Mouse (Mus musculus) midbrain, embryonic 11.5 days (tissue): ENCODE measurements at regions not wholly inside any gene's neighbourhood (a gene's known extent, or its start where the extent isn't known, plus 50 kb on each side); places are given as distances from the start of the nearest gene placed in this dataset.

Source experiments
- ATAC-seq: fragments of 200-750 bp; cut with Nextera tagmentation; 2 replicates; pipeline ENCODE4 v1.8.0; 2017; ENCODE audit warnings: moderate TSS enrichment, moderate library complexity; ENCODE audit not compliant: low FRiP score
- DNase-seq: peaks from one replicate; pipeline ENCODE4 v3.0.0; 2015; ENCODE audit warnings: low spot score; ENCODE audit errors: missing footprints
- H3K27ac ChIP-seq: fragments of 300-500 bp; sonication (generic); 2 replicates; pipeline ENCODE4 v1.5.1; 2014; ENCODE audit warnings: low read depth, low read length
- H3K27me3 ChIP-seq: fragments of 300-500 bp; sonication (generic); 2 replicates; pipeline ENCODE4 v1.6.1; 2014; ENCODE audit warnings: mild to moderate bottlenecking, low read length, moderate library complexity, mixed read lengths; ENCODE audit not compliant: control insufficient read depth, insufficient read depth
- H3K36me3 ChIP-seq: fragments of 300-500 bp; sonication (generic); 2 replicates; pipeline ENCODE4 v1.6.1; 2014; ENCODE audit warnings: mild to moderate bottlenecking, low read length, moderate library complexity, mixed read lengths; ENCODE audit not compliant: control insufficient read depth, insufficient read depth
- H3K4me1 ChIP-seq: fragments of 300-500 bp; sonication (generic); 2 replicates; pipeline ENCODE4 v1.6.1; 2014; ENCODE audit warnings: low read length; ENCODE audit not compliant: control insufficient read depth, insufficient read depth
- H3K4me2 ChIP-seq: fragments of 300-500 bp; sonication (generic); 2 replicates; pipeline ENCODE4 v1.6.1; 2014; ENCODE audit warnings: mild to moderate bottlenecking, moderate library complexity
- H3K4me3 ChIP-seq: fragments of 300-500 bp; sonication (generic); 2 replicates; pipeline ENCODE4 v1.5.1; 2014; ENCODE audit warnings: low read depth, low read length
- H3K9ac ChIP-seq: fragments of 300-500 bp; sonication (generic); 2 replicates; pipeline ENCODE4 v1.6.1; 2014; ENCODE audit warnings: low read length
- H3K9me3 ChIP-seq: fragments of 300-500 bp; sonication (generic); 2 replicates; pipeline ENCODE4 v1.6.1; 2016; ENCODE audit warnings: low read length; ENCODE audit not compliant: control insufficient read depth
- WGBS: fragments of 180-500 bp; shearing (Covaris S2); extraction: QIAGEN DNeasy Blood & Tissue Kit; methylation state at CpG from one replicate; pipeline ENCODE4 v1.1.7; 2014; 5-methylcytosine and 5-hydroxymethylcytosine counted together

DNA sequence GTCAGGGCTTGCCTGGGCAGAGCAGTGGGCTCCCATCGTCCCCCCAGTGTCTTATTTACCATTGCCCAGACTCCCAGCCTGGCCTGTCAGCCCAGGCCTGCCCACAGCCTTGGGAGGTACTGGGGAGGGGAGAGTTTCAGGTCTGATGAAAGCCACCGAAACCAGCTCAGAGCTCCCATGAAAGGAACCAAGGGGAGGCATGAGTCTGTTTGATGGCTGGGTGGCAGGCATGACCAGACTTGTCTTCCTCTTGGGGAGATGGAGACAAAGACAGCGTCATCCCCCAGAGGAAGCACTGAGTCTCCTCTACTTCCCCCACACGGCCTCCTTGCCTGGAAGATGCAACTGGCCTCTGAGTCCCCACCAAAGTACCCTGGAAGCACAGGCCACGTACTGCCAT, 196.7 kb downstream of the Opa1 start:
- WGBS = 40% methylated on average over 5 of the region's 5 CpGs
- no peak overlapping the region for H3K4me3 ChIP-seq
- 0 out of 2 replicates have a peak, but pooled peaks have one; percentile 33 for ATAC-seq
- H3K9me3 ChIP-seq = no peaks in the 10 kb centered on the region
- H3K27me3 ChIP-seq = no peaks in the 10 kb centered on the region
- H3K4me2 ChIP-seq = no peak overlapping the region
- no peak for DNase-seq
- H3K36me3 ChIP-seq = no peaks in the 10 kb centered on the region
- H3K27ac ChIP-seq = no peak overlapping the region
- no peak overlapping the region for H3K9ac ChIP-seq
- peaks cover 8% of the 10 kb centered on the region for H3K4me1 ChIP-seq

DNA sequence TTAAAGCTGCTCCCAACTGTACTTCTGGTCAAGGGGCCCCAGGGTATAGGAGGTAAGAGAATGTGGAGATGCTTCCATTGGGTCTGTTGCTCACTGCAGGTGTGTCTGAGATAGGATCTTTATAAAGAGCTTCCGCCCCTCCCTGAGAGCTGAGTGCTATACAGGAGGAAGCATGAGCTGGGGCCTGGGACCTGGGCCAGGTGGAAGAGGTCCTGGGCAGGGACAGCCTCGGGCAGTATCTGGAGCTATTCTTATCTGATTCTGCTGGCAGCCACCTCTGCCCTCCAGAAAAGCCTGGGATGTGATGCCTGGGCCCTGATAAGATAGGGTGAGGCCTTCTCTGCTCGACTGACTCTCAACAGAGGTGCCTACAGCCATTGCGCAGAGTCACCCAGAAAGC, 203.3 kb downstream of the Opa1 start:
- Histone ChIP-seq H3K36me3 (no peaks in the 10 kb centered on the region), H3K27ac (no peak overlapping the region), H3K4me2 (no peak overlapping the region), H3K4me3 (no peak overlapping the region), H3K27me3 (no peaks in the 10 kb centered on the region), H3K9me3 (no peaks in the 10 kb centered on the region; the same call in 1 of the 2 replicates), H3K9ac (no peak overlapping the region), H3K4me1 (no peaks in the 10 kb centered on the region)
- 85% methylated on average over 4 of the region's 4 CpGs for WGBS
- DNase-seq = no peak
- ATAC-seq = no peak

DNA sequence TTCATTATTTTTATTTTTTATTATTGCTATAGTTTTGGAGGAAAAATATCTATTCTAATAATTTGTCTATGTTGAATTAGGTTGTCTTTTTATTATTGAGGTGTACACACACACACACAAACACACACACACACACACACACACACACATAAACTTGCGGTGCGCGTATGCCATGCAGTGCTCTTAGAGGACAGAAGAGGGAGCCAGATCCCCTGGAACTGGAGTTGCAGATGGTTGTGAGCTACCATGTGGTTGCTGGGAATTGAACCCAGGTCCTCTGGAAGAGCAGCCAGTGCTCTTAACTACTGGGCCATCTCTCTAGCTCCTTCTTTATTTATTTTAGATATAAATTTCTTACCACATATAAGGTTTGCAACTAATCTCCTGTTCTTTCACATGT, 206.0 kb downstream of the Opa1 start:
- H3K27me3 ChIP-seq = 0 out of 2 replicates have a peak, but pooled peaks cover 2% of the 10 kb centered on the region
- WGBS = 96% methylated on average over 3 of the region's 3 CpGs
- no peaks in the 10 kb centered on the region for H3K4me1 ChIP-seq
- no peaks in the 10 kb centered on the region; the same call in 1 of the 2 replicates for H3K9me3 ChIP-seq
- DNase-seq (no peak), ATAC-seq (no peak)
- no peak overlapping the region for H3K27ac ChIP-seq
- H3K4me2 ChIP-seq = no peak overlapping the region
- H3K36me3 ChIP-seq = no peaks in the 10 kb centered on the region
- no peak overlapping the region for H3K9ac ChIP-seq
- H3K4me3 ChIP-seq = no peak overlapping the region

DNA sequence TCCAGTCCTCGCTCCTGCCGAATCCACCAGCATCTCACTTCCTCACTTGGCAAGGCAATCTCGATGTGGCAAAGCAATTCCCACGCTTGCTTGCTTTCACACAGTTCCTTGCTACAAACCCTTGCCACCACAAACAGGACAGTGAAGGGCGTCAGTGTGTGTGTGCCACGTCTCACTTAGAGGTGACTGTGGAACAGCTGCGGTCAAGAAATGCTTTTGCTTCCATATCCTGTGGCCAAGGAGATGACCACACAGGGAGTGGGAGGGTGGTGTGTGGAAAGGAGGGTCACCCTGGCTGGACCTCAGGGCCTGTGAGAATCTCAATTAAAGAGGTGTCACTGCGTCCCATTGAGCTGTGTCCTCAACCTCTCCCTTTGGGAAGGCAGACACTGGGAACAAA, 207.4 kb downstream of the Opa1 start:
- no peak overlapping the region for H3K4me3 ChIP-seq
- H3K9me3 ChIP-seq = no peaks in the 10 kb centered on the region; the same call in 1 of the 2 replicates
- DNase-seq = peak; percentile 72
- H3K9ac ChIP-seq = no peak overlapping the region
- H3K36me3 ChIP-seq = no peaks in the 10 kb centered on the region
- H3K4me1 ChIP-seq = no peaks in the 10 kb centered on the region
- H3K4me2 ChIP-seq = no peak overlapping the region
- ATAC-seq = no peak
- H3K27me3 ChIP-seq = 0 out of 2 replicates have a peak, but pooled peaks cover 2% of the 10 kb centered on the region
- WGBS = 92% methylated on average over 8 of the region's 8 CpGs
- no peak overlapping the region for H3K27ac ChIP-seq

DNA sequence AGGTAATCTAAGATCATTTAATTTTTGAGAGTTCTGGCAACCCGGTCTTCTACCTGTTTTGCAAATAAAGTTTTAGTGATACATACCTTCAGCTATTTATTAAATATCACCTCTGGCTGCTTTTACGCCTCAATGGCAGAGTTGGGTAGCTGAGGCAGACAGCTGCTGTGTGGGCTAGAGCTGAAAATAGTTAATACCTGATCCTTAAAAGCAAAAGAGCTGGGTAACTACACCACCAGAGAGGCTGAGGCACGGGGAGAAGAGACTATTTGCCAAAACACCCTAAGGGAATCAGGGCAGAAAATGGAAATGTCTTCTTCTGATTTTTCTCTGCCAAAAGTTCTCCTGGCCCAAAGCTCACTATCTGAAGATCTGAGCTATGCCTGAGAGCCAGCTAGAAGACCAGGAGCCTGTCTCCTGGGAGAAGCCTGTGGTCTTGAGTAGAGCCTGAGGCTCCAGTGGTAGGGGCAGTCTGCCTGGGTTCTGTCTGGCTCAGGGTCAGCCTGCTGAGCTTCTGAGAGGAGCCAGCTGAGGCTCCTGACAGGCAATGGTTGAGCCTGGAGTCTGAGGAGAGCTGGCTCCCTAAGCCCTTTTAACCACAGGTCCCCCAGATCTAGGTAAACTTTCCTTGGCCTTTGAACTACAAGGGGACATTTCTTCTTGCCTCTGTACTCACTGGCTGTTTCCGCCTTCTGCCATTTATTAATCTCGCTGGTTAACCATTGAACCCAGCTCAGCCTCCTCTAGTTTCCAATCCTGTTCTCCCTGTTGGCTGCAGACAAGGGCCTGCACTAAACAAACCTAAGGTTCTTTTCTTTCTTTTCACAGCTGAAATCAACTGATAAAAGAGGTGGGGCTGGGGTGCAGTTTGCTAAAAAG, 208.7 kb downstream of the Opa1 start:
- no peak overlapping the region for H3K4me2 ChIP-seq
- H3K27ac ChIP-seq = no peak overlapping the region
- no peak overlapping the region for H3K4me3 ChIP-seq
- H3K36me3 ChIP-seq = no peaks in the 10 kb centered on the region
- 0 out of 2 replicates have a peak, but pooled peaks cover 2% of the 10 kb centered on the region for H3K27me3 ChIP-seq
- ATAC-seq (no peak), DNase-seq (peak; percentile 31)
- H3K9ac ChIP-seq = no peak overlapping the region
- 84% methylated on average over 5 of the region's 5 CpGs for WGBS
- H3K9me3 ChIP-seq = no peaks in the 10 kb centered on the region; the same call in 1 of the 2 replicates
- no peaks in the 10 kb centered on the region for H3K4me1 ChIP-seq

DNA sequence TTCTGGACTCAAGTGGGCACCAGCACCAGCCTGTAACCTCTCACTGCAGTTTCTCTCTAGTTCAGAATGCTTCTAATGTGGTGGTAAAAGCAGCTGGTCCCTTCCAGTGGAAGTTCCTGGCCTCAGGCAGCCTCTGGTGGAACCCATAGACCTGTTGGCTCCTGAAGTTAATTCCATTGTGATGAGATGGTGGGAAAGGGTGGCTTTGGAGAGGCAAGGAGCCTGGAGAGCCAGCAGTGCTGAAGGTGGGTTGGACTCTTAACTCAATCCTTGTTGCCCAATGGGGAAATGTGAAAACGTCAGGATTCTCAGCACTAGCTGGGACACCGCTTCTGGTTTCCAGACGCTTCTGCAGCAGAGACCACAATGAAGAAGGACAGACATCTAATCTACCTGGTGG, 210.9 kb downstream of the Opa1 start:
- H3K9me3 ChIP-seq = no peaks in the 10 kb centered on the region; the same call in 1 of the 2 replicates
- H3K4me3 ChIP-seq = no peak overlapping the region
- WGBS = 94% methylated on average over 3 of the region's 3 CpGs
- 0 out of 2 replicates have a peak, but pooled peaks cover 2% of the 10 kb centered on the region for H3K27me3 ChIP-seq
- no peak overlapping the region for H3K27ac ChIP-seq
- no peaks in the 10 kb centered on the region for H3K4me1 ChIP-seq
- H3K36me3 ChIP-seq = no peaks in the 10 kb centered on the region
- ATAC-seq (no peak), DNase-seq (peak; percentile 28)
- H3K4me2 ChIP-seq = no peak overlapping the region
- H3K9ac ChIP-seq = no peak overlapping the region

DNA sequence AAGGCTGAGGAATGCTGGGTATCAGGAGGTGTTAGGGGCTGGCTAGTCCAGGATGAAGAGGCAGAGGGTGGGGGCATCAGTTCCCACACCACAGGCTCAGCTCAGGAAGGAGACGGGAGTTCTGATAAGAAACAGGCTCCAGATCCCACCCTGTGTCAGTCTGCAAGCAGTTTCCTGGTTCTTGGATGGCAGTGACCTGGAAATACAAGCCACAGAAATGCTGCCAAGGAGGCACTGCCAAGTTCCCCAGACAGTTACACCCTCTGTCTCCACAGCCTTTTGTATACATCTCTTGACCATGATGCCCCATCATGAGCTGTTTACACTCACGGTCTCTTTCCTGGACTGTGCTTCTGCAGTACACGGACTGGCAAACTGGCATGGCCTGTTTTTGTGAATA, 220.1 kb downstream of the Opa1 start:
- Histone ChIP-seq H3K4me2 (no peak overlapping the region), H3K27me3 (peaks cover 8% of the 10 kb centered on the region), H3K36me3 (no peaks in the 10 kb centered on the region), H3K9ac (no peak overlapping the region), H3K4me3 (no peak overlapping the region), H3K27ac (no peak overlapping the region), H3K9me3 (no peaks in the 10 kb centered on the region), H3K4me1 (peaks cover 9% of the 10 kb centered on the region)
- WGBS = 56% methylated on average over 3 of the region's 3 CpGs
- ATAC-seq (no peak), DNase-seq (no peak)

DNA sequence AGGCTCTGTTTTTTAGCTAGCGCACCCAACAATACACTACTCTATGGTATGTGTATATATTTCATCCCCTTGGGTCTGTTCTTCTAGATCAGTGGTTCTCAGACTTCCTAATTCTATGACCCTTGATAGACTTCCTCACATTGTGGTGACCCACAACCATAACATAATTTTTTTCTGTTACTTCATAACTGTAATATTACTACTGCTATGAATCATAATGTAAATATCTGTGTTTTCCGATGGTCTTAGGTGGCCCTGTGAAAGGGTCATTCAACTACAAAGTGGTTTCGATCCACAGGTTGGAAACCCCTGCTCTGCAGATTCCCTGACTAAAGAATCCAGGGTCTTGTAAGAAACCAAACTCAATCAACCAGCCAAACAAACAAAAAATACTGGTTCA, 220.8 kb downstream of the Opa1 start:
- DNase-seq (no peak), ATAC-seq (no peak)
- H3K9ac ChIP-seq = no peak overlapping the region
- H3K27ac ChIP-seq = no peak overlapping the region
- peaks cover 9% of the 10 kb centered on the region for H3K4me1 ChIP-seq
- H3K4me3 ChIP-seq = no peak overlapping the region
- H3K9me3 ChIP-seq = no peaks in the 10 kb centered on the region
- H3K27me3 ChIP-seq = peaks cover 8% of the 10 kb centered on the region
- H3K4me2 ChIP-seq = no peak overlapping the region
- WGBS = 70% methylated on average over 3 of the region's 3 CpGs
- H3K36me3 ChIP-seq = no peaks in the 10 kb centered on the region

DNA sequence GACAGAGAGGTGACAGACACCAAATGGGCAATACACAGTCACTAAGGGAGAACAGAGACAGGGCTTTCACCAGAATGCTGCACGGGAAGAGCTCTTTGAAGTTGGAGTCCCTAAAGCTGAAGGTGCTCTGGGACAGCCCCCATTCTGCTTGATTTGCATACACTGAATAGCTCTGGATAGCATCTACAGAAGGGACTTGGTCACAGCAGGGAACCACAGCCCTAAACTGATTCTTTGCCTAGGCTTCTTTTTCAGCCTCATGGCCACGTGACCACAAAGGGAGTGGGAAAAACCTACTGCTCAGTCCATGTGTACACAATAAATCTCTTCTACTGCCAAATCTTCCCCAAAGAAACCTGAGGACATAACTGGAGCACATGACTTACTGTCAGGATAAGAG, 221.3 kb downstream of the Opa1 start:
- Histone ChIP-seq H3K27ac (no peak overlapping the region), H3K4me1 (peaks cover 9% of the 10 kb centered on the region), H3K4me2 (no peak overlapping the region), H3K36me3 (no peaks in the 10 kb centered on the region), H3K9ac (no peak overlapping the region), H3K9me3 (no peaks in the 10 kb centered on the region), H3K4me3 (no peak overlapping the region), H3K27me3 (peaks cover 8% of the 10 kb centered on the region)
- DNase-seq (no peak), ATAC-seq (no peak)
- WGBS = 6% methylated on average over 2 of the region's 2 CpGs
